Mouse (Mus musculus): ENCODE measurements around the gene Rnf121. TPM values are rescaled to one million over a fixed set of nuclear protein-coding genes. Genes with fewer than 3 reads are reported as not detected.
"Not testable (repeated sequence)": the region's sequence is repeated elsewhere in the genome, so short reads cannot be mapped to it uniquely, and the experiment has no call there.

Rnf121 gene
- polyA plus RNA-seq, 1 experiment from 2014 or later: 17.3 TPM

- ATAC-seq (replicated peaks; ENCODE audit: extremely low read depth, insufficient read depth, low FRiP score): no peak
- no peaks in the 10 kb centered on the region for H3K4me1 ChIP-seq (ENCODE audit: control insufficient read depth, insufficient read depth, low read length)
- 76% methylated on average over 7 of the region's 7 CpGs for WGBS
- no peaks in the 10 kb centered on the region for H3K27me3 ChIP-seq (ENCODE audit: control insufficient read depth, insufficient read depth, low read length)
- H3K4me3 ChIP-seq (ENCODE audit: low read length): no peak overlapping the region
- no peak overlapping the region for H3K9ac ChIP-seq (ENCODE audit: low read length)
- H3K9me3 ChIP-seq (replicated peaks; ENCODE audit: control insufficient read depth, low read length): no peaks in the 10 kb centered on the region
- peaks cover 60% of the 10 kb centered on the region for H3K36me3 ChIP-seq (ENCODE audit: control insufficient read depth, insufficient read depth)
- no peak overlapping the region for H3K27ac ChIP-seq (ENCODE audit: low read length)
- no peak overlapping the region for H3K4me2 ChIP-seq (ENCODE audit: low read depth, low read length)
Measured at GRCm38 (mm10) chr7:102078517-102078916, 13.2 kb upstream of the Rnf121 start.

- Histone ChIP-seq H3K4me2 (ENCODE audit: low read depth, low read length) (no peak overlapping the region), H3K4me3 (ENCODE audit: low read length) (no peak overlapping the region), H3K9me3 (replicated peaks; ENCODE audit: control insufficient read depth, low read length) (no peaks in the 10 kb centered on the region), H3K9ac (ENCODE audit: low read length) (no peak overlapping the region), H3K36me3 (ENCODE audit: control insufficient read depth, insufficient read depth) (peaks cover 67% of the 10 kb centered on the region), H3K27me3 (ENCODE audit: control insufficient read depth, insufficient read depth, low read length) (no peaks in the 10 kb centered on the region), H3K27ac (ENCODE audit: low read length) (no peak overlapping the region), H3K4me1 (ENCODE audit: control insufficient read depth, insufficient read depth, low read length) (no peaks in the 10 kb centered on the region)
- 76% methylated on average over 6 of the region's 7 CpGs for WGBS
- ATAC-seq (replicated peaks; ENCODE audit: extremely low read depth, insufficient read depth, low FRiP score): no peak
Measured at GRCm38 (mm10) chr7:102076714-102077296, 11.5 kb upstream of the Rnf121 start.

GRCm38 (mm10) chr7:102066363-102066762 is 1.1 kb upstream of the Rnf121 start:
- H3K27me3 ChIP-seq (ENCODE audit: control insufficient read depth, insufficient read depth, low read length): no peaks in the 10 kb centered on the region
- H3K4me2 ChIP-seq (ENCODE audit: low read depth, low read length): peak overlapping the region; percentile 75
- H3K9ac ChIP-seq (ENCODE audit: low read length): peak overlapping the region; percentile 72
- 66% methylated on average over 6 of the region's 6 CpGs for WGBS
- H3K4me3 ChIP-seq (ENCODE audit: low read length): peak overlapping the region; percentile 64
- peaks cover 12% of the 10 kb centered on the region for H3K4me1 ChIP-seq (ENCODE audit: control insufficient read depth, insufficient read depth, low read length)
- no peak for ATAC-seq (replicated peaks; ENCODE audit: extremely low read depth, insufficient read depth, low FRiP score)
- H3K27ac ChIP-seq (ENCODE audit: low read length): no peak overlapping the region
- peaks cover 6% of the 10 kb centered on the region; the same call in 1 of the 2 replicates for H3K36me3 ChIP-seq (ENCODE audit: control insufficient read depth, insufficient read depth)
- H3K9me3 ChIP-seq (replicated peaks; ENCODE audit: control insufficient read depth, low read length): no peaks in the 10 kb centered on the region

- Histone ChIP-seq H3K4me1 (ENCODE audit: control insufficient read depth, insufficient read depth, low read length) (peaks cover 12% of the 10 kb centered on the region), H3K9me3 (replicated peaks; ENCODE audit: control insufficient read depth, low read length) (no peaks in the 10 kb centered on the region)
Measured at GRCm38 (mm10) chr7:102064655-102065045, 619 bp downstream of the Rnf121 start.

GRCm38 (mm10) chr7:102063891-102064290 is 1.4 kb downstream of the Rnf121 start:
- Histone ChIP-seq H3K9ac (ENCODE audit: low read length) (peak overlapping the region; percentile 72; the same call in 1 of the 2 replicates), H3K4me3 (ENCODE audit: low read length) (peak overlapping the region; percentile 64), H3K36me3 (ENCODE audit: control insufficient read depth, insufficient read depth) (peaks cover 5% of the 10 kb centered on the region; the same call in 1 of the 2 replicates), H3K4me1 (ENCODE audit: control insufficient read depth, insufficient read depth, low read length) (peaks cover 12% of the 10 kb centered on the region), H3K9me3 (replicated peaks; ENCODE audit: control insufficient read depth, low read length) (no peaks in the 10 kb centered on the region), H3K27ac (ENCODE audit: low read length) (no peak overlapping the region), H3K4me2 (ENCODE audit: low read depth, low read length) (peak overlapping the region; percentile 75), H3K27me3 (ENCODE audit: control insufficient read depth, insufficient read depth, low read length) (no peaks in the 10 kb centered on the region)
- WGBS: 47% methylated on average over 9 of the region's 9 CpGs
- ATAC-seq (replicated peaks; ENCODE audit: extremely low read depth, insufficient read depth, low FRiP score): no peak

More at GRCm38 (mm10) chr7:102064655-102065045, 619 bp downstream of the Rnf121 start:
- peak overlapping the region; percentile 64 for H3K4me3 ChIP-seq (ENCODE audit: low read length)
- peak; percentile 3; the same call in 1 of the 2 replicates for ATAC-seq (replicated peaks; ENCODE audit: extremely low read depth, insufficient read depth, low FRiP score)
- WGBS: 0% methylated on average over 9 of the region's 9 CpGs
- no peaks in the 10 kb centered on the region for H3K27me3 ChIP-seq (ENCODE audit: control insufficient read depth, insufficient read depth, low read length)
- peak overlapping the region; percentile 86 for H3K27ac ChIP-seq (ENCODE audit: low read length)
- peaks cover 3% of the 10 kb centered on the region; the same call in 1 of the 2 replicates for H3K36me3 ChIP-seq (ENCODE audit: control insufficient read depth, insufficient read depth)
- peak overlapping the region; percentile 72 for H3K9ac ChIP-seq (ENCODE audit: low read length)
- H3K4me2 ChIP-seq (ENCODE audit: low read depth, low read length): peak overlapping the region; percentile 75

GRCm38 (mm10) chr7:102062203-102062602 is 3.1 kb downstream of the Rnf121 start:
- H3K9me3 ChIP-seq (replicated peaks; ENCODE audit: control insufficient read depth, low read length): no peaks in the 10 kb centered on the region
- ATAC-seq (replicated peaks; ENCODE audit: extremely low read depth, insufficient read depth, low FRiP score): no peak
- H3K4me3 ChIP-seq (ENCODE audit: low read length): no peak overlapping the region
- peaks cover 2% of the 10 kb centered on the region; the same call in 1 of the 2 replicates for H3K36me3 ChIP-seq (ENCODE audit: control insufficient read depth, insufficient read depth)
- no peaks in the 10 kb centered on the region for H3K27me3 ChIP-seq (ENCODE audit: control insufficient read depth, insufficient read depth, low read length)
- no peak overlapping the region for H3K27ac ChIP-seq (ENCODE audit: low read length)
- no peak overlapping the region for H3K4me2 ChIP-seq (ENCODE audit: low read depth, low read length)
- no peak overlapping the region for H3K9ac ChIP-seq (ENCODE audit: low read length)
- peaks cover 12% of the 10 kb centered on the region for H3K4me1 ChIP-seq (ENCODE audit: control insufficient read depth, insufficient read depth, low read length)
- WGBS: 72% methylated on average over 1 of the region's 1 CpGs

GRCm38 (mm10) chr7:102061353-102061752 is 3.9 kb downstream of the Rnf121 start:
- ATAC-seq (replicated peaks; ENCODE audit: extremely low read depth, insufficient read depth, low FRiP score): no peak
- peaks cover 10% of the 10 kb centered on the region for H3K4me1 ChIP-seq (ENCODE audit: control insufficient read depth, insufficient read depth, low read length)
- no peak overlapping the region for H3K4me3 ChIP-seq (ENCODE audit: low read length)
- no peaks in the 10 kb centered on the region for H3K9me3 ChIP-seq (replicated peaks; ENCODE audit: control insufficient read depth, low read length)
- no peak overlapping the region for H3K4me2 ChIP-seq (ENCODE audit: low read depth, low read length)
- 73% methylated on average over 3 of the region's 3 CpGs for WGBS
- no peak overlapping the region for H3K27ac ChIP-seq (ENCODE audit: low read length)
- H3K27me3 ChIP-seq (ENCODE audit: control insufficient read depth, insufficient read depth, low read length): no peaks in the 10 kb centered on the region
- no peak overlapping the region for H3K9ac ChIP-seq (ENCODE audit: low read length)
- H3K36me3 ChIP-seq (ENCODE audit: control insufficient read depth, insufficient read depth): peaks cover 2% of the 10 kb centered on the region; the same call in 1 of the 2 replicates

GRCm38 (mm10) chr7:102048524-102048923 is 16.7 kb downstream of the Rnf121 start:
- not testable (repeated sequence) for ATAC-seq (replicated peaks; ENCODE audit: extremely low read depth, insufficient read depth, low FRiP score); H3K27ac ChIP-seq (ENCODE audit: low read length); H3K9me3 ChIP-seq (replicated peaks; ENCODE audit: control insufficient read depth, low read length)

GRCm38 (mm10) chr7:102042314-102042713 is 23.0 kb downstream of the Rnf121 start:
- WGBS: 54% methylated on average over 2 of the region's 2 CpGs
- Histone ChIP-seq H3K27me3 (ENCODE audit: control insufficient read depth, insufficient read depth, low read length) (no peaks in the 10 kb centered on the region), H3K4me3 (ENCODE audit: low read length) (no peak overlapping the region), H3K4me2 (ENCODE audit: low read depth, low read length) (no peak overlapping the region), H3K9me3 (replicated peaks; ENCODE audit: control insufficient read depth, low read length) (no peaks in the 10 kb centered on the region), H3K27ac (ENCODE audit: low read length) (no peak overlapping the region), H3K36me3 (ENCODE audit: control insufficient read depth, insufficient read depth) (peaks cover 28% of the 10 kb centered on the region), H3K9ac (ENCODE audit: low read length) (no peak overlapping the region), H3K4me1 (ENCODE audit: control insufficient read depth, insufficient read depth, low read length) (no peaks in the 10 kb centered on the region)
- ATAC-seq (replicated peaks; ENCODE audit: extremely low read depth, insufficient read depth, low FRiP score): no peak

More at GRCm38 (mm10) chr7:102048524-102048923, 16.7 kb downstream of the Rnf121 start:
- H3K4me3 ChIP-seq (ENCODE audit: low read length); H3K9ac ChIP-seq (ENCODE audit: low read length); H3K4me1 ChIP-seq (ENCODE audit: control insufficient read depth, insufficient read depth, low read length); H3K36me3 ChIP-seq (ENCODE audit: control insufficient read depth, insufficient read depth); H3K27me3 ChIP-seq (ENCODE audit: control insufficient read depth, insufficient read depth, low read length); H3K4me2 ChIP-seq (ENCODE audit: low read depth, low read length): not testable (repeated sequence)
